Mouse (Mus musculus) embryonic facial prominence, embryonic 11.5 days (tissue): Measurements from ENCODE around the gene Evi2a. TPM values are rescaled to one million over a fixed set of nuclear protein-coding genes. Genes with fewer than 3 reads are reported as not detected.

Source experiments
- ATAC-seq: fragments of 200-750 bp; cut with Nextera tagmentation; replicated peaks from 2 replicates; pipeline ENCODE4 v1.8.0; 2017; ENCODE audit warnings: low read depth; ENCODE audit not compliant: insufficient number of reproducible peaks, low FRiP score, low TSS enrichment
- DNase-seq: peaks from one replicate; pipeline ENCODE4 v3.0.0-alpha.2; 2015; ENCODE audit warnings: low spot score
- H3K27ac ChIP-seq: fragments of 300-500 bp; sonication (generic); replicated peaks from 2 replicates; pipeline ENCODE4 v1.5.1; 2014; ENCODE audit warnings: mild to moderate bottlenecking, low read depth, low read length, control low read depth
- H3K27me3 ChIP-seq: fragments of 300-500 bp; sonication (generic); 2 replicates; pipeline ENCODE4 v1.6.1; 2014; ENCODE audit warnings: mild to moderate bottlenecking, low read length, moderate library complexity, mixed read lengths; ENCODE audit not compliant: control insufficient read depth, insufficient read depth
- H3K36me3 ChIP-seq: fragments of 300-500 bp; sonication (generic); replicated peaks from 2 replicates; pipeline ENCODE4 v1.6.1; 2014; ENCODE audit warnings: low read depth, mild to moderate bottlenecking, low read length, moderate library complexity, mixed read lengths; ENCODE audit not compliant: control insufficient read depth, insufficient read depth
- H3K4me1 ChIP-seq: fragments of 300-500 bp; sonication (generic); 2 replicates; pipeline ENCODE4 v1.6.1; 2014; ENCODE audit warnings: low read length, mixed read lengths; ENCODE audit not compliant: control insufficient read depth, insufficient read depth
- H3K4me2 ChIP-seq: fragments of 300-500 bp; sonication (generic); 2 replicates; pipeline ENCODE4 v1.6.1; 2014; ENCODE audit warnings: low read depth, mild to moderate bottlenecking, control low read depth, low read length, moderate library complexity
- H3K4me3 ChIP-seq: fragments of 300-500 bp; sonication (generic); 2 replicates; pipeline ENCODE4 v1.5.1; 2014; ENCODE audit warnings: low read depth, low read length, control low read depth
- H3K9ac ChIP-seq: fragments of 300-500 bp; sonication (generic); replicated peaks from 2 replicates; pipeline ENCODE4 v1.6.1; 2014; ENCODE audit warnings: mild to moderate bottlenecking, control low read depth, low read length
- H3K9me3 ChIP-seq: fragments of 300-500 bp; sonication (generic); replicated peaks from 2 replicates; pipeline ENCODE4 v1.6.1; 2016; ENCODE audit warnings: mild to moderate bottlenecking, low read length, inconsistent platforms, mixed read lengths; ENCODE audit not compliant: control insufficient read depth
- WGBS: fragments of 180-500 bp; shearing (Covaris S2); extraction: QIAGEN DNeasy Blood & Tissue Kit; methylation state at CpG from one replicate; pipeline ENCODE4 v1.1.7; 2014; 5-methylcytosine and 5-hydroxymethylcytosine counted together
- polyA plus RNA-seq: library from polyadenylated mRNA; unstranded; fragments of >200 nt; fragmentation: Nextera tagmentation; extraction: Ambion mirVana; gene quantifications from 2 replicates; pipeline ENCODE4 v1.2.1, GENCODE M21; 2014

Gene Evi2a
- polyA plus RNA-seq, 1 experiment from 2014 or later = 2.3 TPM

GRCm38 (mm10) chr11:79560536-79560935, 30.1 kb upstream of the Evi2a start:
- Histone ChIP-seq H3K27me3 (no peaks in the 10 kb centered on the region), H3K4me3 (no peak overlapping the region), H3K4me1 (no peaks in the 10 kb centered on the region), H3K36me3 (peaks cover 3% of the 10 kb centered on the region), H3K27ac (no peak overlapping the region), H3K4me2 (no peak overlapping the region), H3K9me3 (no peaks in the 10 kb centered on the region), H3K9ac (no peak overlapping the region)
- WGBS = 87% methylated on average over 4 of the region's 4 CpGs
- DNase-seq (no peak), ATAC-seq (no peak)

- H3K4me1 ChIP-seq = no peaks in the 10 kb centered on the region
- H3K27me3 ChIP-seq = no peaks in the 10 kb centered on the region
- H3K9ac ChIP-seq = no peak overlapping the region
- WGBS = 82% methylated on average over 1 of the region's 1 CpGs
- no peak overlapping the region for H3K27ac ChIP-seq
- DNase-seq (no peak), ATAC-seq (no peak)
- H3K4me3 ChIP-seq = no peak overlapping the region
- H3K36me3 ChIP-seq = peaks cover 2% of the 10 kb centered on the region; the same call in 1 of the 2 replicates
- H3K9me3 ChIP-seq = no peaks in the 10 kb centered on the region
- H3K4me2 ChIP-seq = no peak overlapping the region
These were observed 22.2 kb upstream of the Evi2a start for GRCm38 (mm10) chr11:79552622-79553021.

- no peak overlapping the region for H3K27ac ChIP-seq
- no peak overlapping the region for H3K4me2 ChIP-seq
- H3K27me3 ChIP-seq = no peaks in the 10 kb centered on the region
- H3K4me1 ChIP-seq = no peaks in the 10 kb centered on the region
- peaks cover 4% of the 10 kb centered on the region; the same call in 1 of the 2 replicates for H3K36me3 ChIP-seq
- no peak overlapping the region for H3K4me3 ChIP-seq
- no peak for ATAC-seq
- no peaks in the 10 kb centered on the region for H3K9me3 ChIP-seq
- DNase-seq = no peak
- WGBS = 94% methylated on average over 3 of the region's 3 CpGs
- no peak overlapping the region for H3K9ac ChIP-seq
These were observed 5.9 kb upstream of the Evi2a start for GRCm38 (mm10) chr11:79536293-79536692.

- 89% methylated on average over 4 of the region's 4 CpGs for WGBS
- no peaks in the 10 kb centered on the region for H3K4me1 ChIP-seq
- peaks cover 4% of the 10 kb centered on the region; the same call in 1 of the 2 replicates for H3K36me3 ChIP-seq
- no peaks in the 10 kb centered on the region for H3K27me3 ChIP-seq
- H3K9ac ChIP-seq = no peak overlapping the region
- no peak overlapping the region for H3K27ac ChIP-seq
- no peaks in the 10 kb centered on the region for H3K9me3 ChIP-seq
- no peak overlapping the region for H3K4me2 ChIP-seq
- no peak for DNase-seq
- no peak for ATAC-seq
- no peak overlapping the region for H3K4me3 ChIP-seq
These were observed 5.1 kb upstream of the Evi2a start for GRCm38 (mm10) chr11:79535554-79535953.

- WGBS = 88% methylated on average over 8 of the region's 8 CpGs
- Histone ChIP-seq H3K4me3 (no peak overlapping the region), H3K9me3 (no peaks in the 10 kb centered on the region), H3K27me3 (no peaks in the 10 kb centered on the region), H3K27ac (no peak overlapping the region), H3K9ac (no peak overlapping the region), H3K4me1 (no peaks in the 10 kb centered on the region), H3K4me2 (no peak overlapping the region), H3K36me3 (peaks cover 4% of the 10 kb centered on the region; the same call in 1 of the 2 replicates)
- DNase-seq = no peak
- ATAC-seq = no peak
These were observed 3.7 kb upstream of the Evi2a start for GRCm38 (mm10) chr11:79533950-79534690.

GRCm38 (mm10) chr11:79533311-79533710, 2.9 kb upstream of the Evi2a start:
- Histone ChIP-seq H3K9me3 (no peaks in the 10 kb centered on the region), H3K9ac (no peak overlapping the region), H3K27ac (no peak overlapping the region), H3K27me3 (no peaks in the 10 kb centered on the region), H3K36me3 (peaks cover 4% of the 10 kb centered on the region; the same call in 1 of the 2 replicates), H3K4me3 (no peak overlapping the region), H3K4me1 (no peaks in the 10 kb centered on the region), H3K4me2 (no peak overlapping the region)
- DNase-seq (no peak), ATAC-seq (no peak)
- 85% methylated on average over 6 of the region's 6 CpGs for WGBS

GRCm38 (mm10) chr11:79531485-79531884, 1.1 kb upstream of the Evi2a start:
- Histone ChIP-seq H3K4me3 (no peak overlapping the region), H3K27me3 (no peaks in the 10 kb centered on the region), H3K9me3 (no peaks in the 10 kb centered on the region), H3K9ac (no peak overlapping the region), H3K4me2 (no peak overlapping the region), H3K36me3 (no peaks in the 10 kb centered on the region), H3K4me1 (no peaks in the 10 kb centered on the region), H3K27ac (no peak overlapping the region)
- DNase-seq = no peak
- no peak for ATAC-seq
- WGBS = 90% methylated on average over 4 of the region's 4 CpGs

GRCm38 (mm10) chr11:79530774-79531173, 365 bp upstream of the Evi2a start:
- Histone ChIP-seq H3K27ac (no peak overlapping the region), H3K4me2 (no peak overlapping the region), H3K9ac (no peak overlapping the region), H3K4me1 (no peaks in the 10 kb centered on the region), H3K36me3 (no peaks in the 10 kb centered on the region), H3K9me3 (no peaks in the 10 kb centered on the region), H3K27me3 (no peaks in the 10 kb centered on the region), H3K4me3 (no peak overlapping the region)
- DNase-seq (no peak), ATAC-seq (no peak)
- 93% methylated on average over 11 of the region's 11 CpGs for WGBS
